Comparison of ENCODE assay signal across 8 mouse cellular contexts in the genomic region with DNA sequence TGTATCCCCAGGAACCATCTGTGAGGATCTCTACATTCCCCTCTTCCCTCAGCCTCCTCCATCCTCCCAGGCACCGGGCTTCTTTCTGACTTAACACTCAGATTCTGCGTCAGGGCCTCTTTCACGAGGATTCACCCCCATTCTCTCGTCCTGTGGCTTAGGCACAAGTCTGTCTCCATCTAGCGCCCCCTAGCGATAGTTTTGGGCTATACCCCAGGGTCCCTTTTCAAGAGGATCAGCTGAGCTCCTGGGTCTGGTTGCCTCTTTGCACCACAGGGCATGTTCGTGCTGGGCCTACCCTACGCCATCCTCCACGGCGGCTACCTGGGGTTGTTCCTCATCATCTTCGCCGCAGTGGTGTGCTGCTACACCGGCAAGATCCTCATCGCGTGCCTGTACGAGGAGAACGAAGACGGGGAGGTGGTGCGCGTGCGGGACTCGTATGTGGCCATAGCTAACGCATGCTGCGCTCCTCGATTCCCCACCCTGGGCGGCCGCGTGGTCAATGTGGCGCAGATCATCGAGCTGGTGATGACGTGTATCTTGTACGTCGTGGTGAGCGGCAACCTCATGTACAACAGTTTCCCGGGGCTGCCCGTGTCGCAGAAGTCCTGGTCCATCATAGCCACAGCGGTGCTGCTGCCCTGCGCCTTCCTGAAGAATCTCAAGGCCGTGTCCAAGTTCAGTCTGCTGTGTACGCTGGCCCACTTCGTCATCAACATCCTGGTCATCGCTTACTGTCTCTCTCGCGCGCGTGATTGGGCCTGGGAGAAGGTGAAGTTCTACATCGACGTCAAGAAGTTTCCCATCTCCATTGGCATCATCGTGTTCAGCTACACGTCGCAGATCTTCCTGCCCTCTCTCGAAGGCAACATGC. TPM values are rescaled to one million over a fixed set of nuclear protein-coding genes. Genes with fewer than 3 reads are reported as not detected.
A peak's percentile ranks its signal among the peaks of the same experiment; 100 is the strongest.
DNase-seq lines count a peak whose midpoint lies in the region; ATAC-seq lines count a peak whose summit lies in the region.

No protein-coding gene starts in this region.

- peak; percentile 89 for DNase-seq in CD4-positive, CD25-positive, alpha-beta regulatory T cell, adult 2 months (ENCODE audit: low read depth, low spot score)
- DNase-seq in R1 (ENCODE audit: low read depth, low spot score) (peak; percentile 91), MN1 (ENCODE audit: low spot score) (no peak)
- DNase-seq in embryo, embryonic 10 days (ENCODE audit: low spot score) = peak; percentile 86
- peak; percentile 20 to 35 for DNase-seq in heart, postnatal 14 days
- DNase-seq in layer of hippocampus, postnatal 14 days (ENCODE audit: low spot score in 2 of 2) = peak; percentile 61 to 71
- peak; percentile 50 to 75 for DNase-seq in right cerebral cortex, adult 2 months (ENCODE audit: low spot score in 2 of 2)

- peak; percentile 55 for ATAC-seq in megakaryocyte, adult 5-6 weeks (ENCODE audit: poor library complexity, severe bottlenecking)

- intact Hi-C loops in heart, postnatal 14 days (cut with DNase I) = no loop called here

RNA-seq across cellular contexts. Expression of a gene that starts 3.2 kb away (rescaled TPM):
- not detected for total RNA-seq in heart, postnatal 14 days (2021)
- total RNA-seq in layer of hippocampus, postnatal 14 days (2021) = 10 to 100 TPM; 76.0 to 76.9 TPM
- total RNA-seq in megakaryocyte, adult 5-6 weeks (2015) = 0.07 TPM in 1 of 2 replicates, not detected in the other
- total RNA-seq in megakaryocyte, adult 5-6 weeks (2017) = 0.12 TPM in 1 of 2 replicates, not detected in the other

RNA-seq across cellular contexts. Expression of a gene that starts 10.9 kb away (rescaled TPM):
- total RNA-seq in heart, postnatal 14 days (2021) = 1 to 10 TPM; 6.9 to 8.9 TPM
- 10 to 100 TPM; 10.2 to 10.9 TPM for total RNA-seq in layer of hippocampus, postnatal 14 days (2021)
- 7.1 and 8.0 TPM in 2 replicates for total RNA-seq in megakaryocyte, adult 5-6 weeks (2015)
- 13.0 and 13.1 TPM in 2 replicates for total RNA-seq in megakaryocyte, adult 5-6 weeks (2017)

RNA-seq across cellular contexts. Expression of a gene that starts 51.4 kb away (rescaled TPM):
- total RNA-seq in heart, postnatal 14 days (2021) = 10 to 100 TPM; 17.0 to 20.2 TPM
- 10 to 100 TPM; 97.4 to 97.9 TPM for total RNA-seq in layer of hippocampus, postnatal 14 days (2021)
- total RNA-seq in megakaryocyte, adult 5-6 weeks (2015) = 0.58 and 0.98 TPM in 2 replicates
- total RNA-seq in megakaryocyte, adult 5-6 weeks (2017) = 0.70 and 1.3 TPM in 2 replicates

Comparison
In these comparisons a context has a peak if more than half of its experiments do, and no peak if none do; other contexts are left out.
1. RNA of a gene that starts 3.2 kb away (total RNA-seq): 76.0 to 76.9 TPM in layer of hippocampus, postnatal 14 days; 0.07 to 0.12 TPM in megakaryocyte, adult 5-6 weeks and not detected in heart, postnatal 14 days; every median in the first group is over 10 times any median in the second.
2. RNA of a gene that starts 51.4 kb away (total RNA-seq): 97.4 to 97.9 TPM in layer of hippocampus, postnatal 14 days and 17.0 to 20.2 TPM in heart, postnatal 14 days; 0.58 to 1.3 TPM in megakaryocyte, adult 5-6 weeks; every median in the first group is over 4 times any median in the second.